Mouse (Mus musculus): ENCODE measurements around the gene Crip2.

Gene Crip2

DNA sequence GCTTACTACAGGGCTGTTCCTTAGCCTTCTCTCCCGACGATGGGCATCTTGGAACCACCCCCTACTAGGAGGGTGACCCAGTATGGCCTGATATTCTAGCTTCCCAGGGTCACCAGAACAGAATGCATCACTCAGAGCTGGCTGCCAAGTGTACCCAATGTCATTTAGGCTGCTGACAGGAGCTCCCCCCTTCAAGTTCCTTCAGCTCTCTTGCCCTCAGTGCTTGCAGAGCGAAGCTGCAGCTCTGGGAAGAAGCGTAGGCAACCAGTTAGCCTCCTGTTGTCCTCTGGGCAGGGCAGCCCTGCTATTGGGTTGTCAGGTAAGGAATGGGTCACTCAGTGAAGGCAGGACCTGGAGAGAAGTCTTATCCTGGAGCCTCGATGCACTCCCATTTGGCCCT is 44.9 kb downstream of the Crip2 start:
- no peak for ATAC-seq (ENCODE audit: low TSS enrichment)

DNA sequence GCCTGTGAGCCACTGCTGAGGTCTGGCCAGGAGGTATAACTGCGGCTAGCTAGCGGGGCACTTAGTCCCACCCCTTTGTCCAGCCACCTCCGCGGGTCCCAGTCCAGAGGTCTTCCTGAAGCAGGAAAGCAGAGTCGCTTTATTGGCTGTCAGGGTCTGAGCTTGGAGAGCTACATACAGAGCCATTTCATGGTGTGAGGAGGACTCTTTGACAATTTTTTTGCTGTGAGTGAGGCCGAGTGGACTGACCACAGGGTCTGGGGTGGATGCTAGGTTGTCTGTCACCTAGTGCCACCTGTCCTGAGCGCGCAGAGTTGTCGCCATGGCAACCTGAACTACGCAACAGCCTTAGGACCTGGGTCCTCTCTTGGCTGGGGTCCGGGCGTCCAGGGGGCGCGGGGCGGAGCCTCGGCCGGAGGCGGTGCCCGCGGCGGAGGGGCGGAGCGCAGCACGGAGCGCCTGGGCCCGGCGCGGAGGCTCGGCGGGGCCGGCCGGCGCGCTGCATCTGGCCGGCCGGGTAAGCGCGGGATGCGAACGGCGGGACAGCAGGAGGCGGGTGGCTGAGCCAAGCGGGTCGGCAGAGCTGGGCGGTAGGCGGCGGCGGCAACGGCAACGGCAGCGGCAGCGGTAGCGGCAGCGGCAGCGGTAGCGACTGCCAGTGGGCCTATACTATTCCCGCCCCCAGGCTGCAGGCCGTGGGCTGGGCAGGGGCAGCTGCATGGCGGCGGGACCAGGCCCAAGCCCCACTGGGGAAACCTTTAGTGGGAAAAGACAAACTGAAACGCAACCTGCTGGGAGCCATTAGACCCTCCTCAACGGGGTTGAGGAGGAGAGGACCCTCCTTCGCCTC is 45.6 kb downstream of the Crip2 start, which contains the start of gene Tmem121:
Tmem121 (plus strand) TSS at position 489 of the 850 bp plus-strand sequence.
- peak; percentile 62 for ATAC-seq (ENCODE audit: low TSS enrichment)

DNA sequence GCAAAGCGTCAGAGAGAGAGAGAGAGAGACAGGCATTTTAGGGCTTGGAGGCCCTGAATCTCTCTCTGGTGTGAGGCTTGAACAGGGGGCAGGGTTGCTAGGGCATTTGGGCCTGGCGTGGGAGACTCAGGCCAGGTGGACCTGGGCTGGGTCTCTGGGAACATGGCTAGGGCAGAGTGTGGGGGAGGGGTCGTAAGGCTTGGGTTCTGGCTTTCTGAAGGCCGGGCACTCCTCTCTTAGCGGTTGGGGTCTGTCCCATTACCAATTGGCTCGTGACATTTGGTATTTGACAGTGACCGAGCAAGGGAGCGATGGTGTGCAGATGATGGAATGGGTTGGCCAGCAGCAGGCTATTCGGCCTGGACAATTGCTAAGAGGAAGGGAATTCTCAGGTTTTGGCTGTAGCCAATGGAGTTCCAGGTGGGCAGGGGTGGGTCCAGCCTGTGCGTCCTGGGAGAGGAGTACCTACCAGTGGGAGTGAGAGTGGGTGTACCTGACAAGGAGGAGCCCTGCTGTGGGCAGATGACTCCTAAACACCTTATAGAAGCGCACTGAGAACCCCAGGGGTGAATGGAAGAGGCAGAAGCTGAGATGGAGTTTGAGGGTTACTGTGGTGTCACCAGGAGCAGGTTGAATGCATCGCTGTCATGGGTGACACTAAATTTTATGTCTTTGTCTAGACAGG is 46.4 kb downstream of the Crip2 start:
- no peak for ATAC-seq (ENCODE audit: low TSS enrichment)

DNA sequence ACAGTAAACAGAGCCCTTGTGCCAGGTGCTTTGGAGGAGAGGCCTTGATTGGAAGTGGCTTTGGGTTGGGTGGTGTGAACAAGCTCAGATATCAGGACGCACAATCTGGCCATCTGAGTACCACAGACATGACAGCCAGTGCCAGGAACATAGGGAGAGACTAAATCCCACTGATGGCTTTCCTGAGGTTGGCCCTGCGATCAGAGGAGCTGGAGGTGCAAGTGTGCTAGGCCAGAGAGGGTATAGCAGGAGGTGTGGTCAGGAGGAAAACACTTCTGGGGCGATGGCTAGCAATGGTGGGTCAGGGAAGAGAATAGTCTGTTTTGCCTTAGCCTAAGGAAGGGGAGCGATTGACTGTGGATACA is 47.0 kb downstream of the Crip2 start:
- ATAC-seq (ENCODE audit: low TSS enrichment): no peak

DNA sequence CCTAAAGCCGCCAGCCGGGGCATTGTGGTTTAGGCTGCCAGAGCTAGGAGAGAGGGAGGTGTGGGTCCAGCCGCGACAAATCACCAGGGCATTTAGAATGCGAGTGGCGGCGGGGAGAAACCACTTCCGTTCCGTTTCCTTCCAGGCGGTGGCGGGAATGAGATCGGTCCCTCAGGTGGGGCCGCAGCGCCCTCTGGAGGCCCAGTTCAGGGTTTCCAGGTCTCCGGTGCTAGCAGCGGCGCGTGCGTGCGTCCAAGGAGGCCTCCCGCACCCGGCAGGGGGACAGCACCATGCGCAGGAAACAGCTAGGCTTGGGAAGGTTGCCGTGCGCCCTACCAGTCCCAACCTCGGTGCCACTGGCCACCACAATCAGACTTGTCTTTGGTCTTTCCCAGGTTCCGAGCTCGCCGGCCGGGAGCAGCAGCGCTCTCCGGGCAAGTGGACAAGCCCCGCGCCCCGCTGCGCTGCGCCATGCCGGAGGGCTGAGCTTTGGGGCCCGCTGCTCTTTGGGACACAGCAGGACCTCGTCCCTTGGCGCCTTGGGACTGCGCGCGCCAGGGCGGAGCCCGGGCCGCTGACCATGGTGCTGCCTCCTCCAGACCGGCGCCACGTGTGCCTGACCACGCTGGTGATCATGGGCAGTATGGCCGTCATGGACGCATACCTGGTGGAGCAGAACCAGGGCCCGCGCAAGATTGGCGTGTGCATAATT is 47.7 kb downstream of the Crip2 start:
- peak; percentile 78 for ATAC-seq (ENCODE audit: low TSS enrichment)

DNA sequence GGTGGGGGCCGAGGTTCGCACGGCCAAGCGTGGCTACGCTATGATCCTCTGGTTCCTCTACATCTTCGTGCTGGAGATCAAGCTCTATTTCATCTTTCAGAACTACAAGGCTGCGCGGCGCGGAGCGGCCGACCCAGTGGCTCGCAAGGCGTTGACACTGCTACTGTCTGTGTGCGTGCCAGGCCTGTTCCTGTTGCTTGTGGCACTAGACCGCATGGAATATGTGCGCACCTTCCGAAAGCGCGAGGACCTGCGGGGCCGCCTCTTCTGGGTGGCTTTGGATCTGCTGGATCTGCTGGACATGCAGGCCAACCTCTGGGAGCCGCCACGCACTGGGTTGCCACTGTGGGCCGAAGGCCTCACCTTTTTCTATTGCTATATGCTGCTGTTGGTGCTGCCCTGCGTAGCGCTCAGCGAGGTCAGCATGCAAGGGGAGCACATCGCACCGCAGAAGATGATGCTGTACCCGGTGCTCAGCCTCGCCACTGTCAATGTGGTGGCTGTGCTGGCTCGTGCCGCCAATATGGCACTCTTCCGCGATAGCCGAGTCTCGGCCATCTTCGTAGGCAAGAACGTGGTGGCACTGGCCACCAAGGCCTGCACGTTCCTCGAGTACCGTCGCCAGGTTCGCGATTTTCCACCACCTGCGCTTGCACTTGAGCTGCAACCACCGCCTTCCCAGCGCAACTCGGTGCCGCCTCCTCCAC is 48.5 kb downstream of the Crip2 start:
- no peak for ATAC-seq (ENCODE audit: low TSS enrichment)

DNA sequence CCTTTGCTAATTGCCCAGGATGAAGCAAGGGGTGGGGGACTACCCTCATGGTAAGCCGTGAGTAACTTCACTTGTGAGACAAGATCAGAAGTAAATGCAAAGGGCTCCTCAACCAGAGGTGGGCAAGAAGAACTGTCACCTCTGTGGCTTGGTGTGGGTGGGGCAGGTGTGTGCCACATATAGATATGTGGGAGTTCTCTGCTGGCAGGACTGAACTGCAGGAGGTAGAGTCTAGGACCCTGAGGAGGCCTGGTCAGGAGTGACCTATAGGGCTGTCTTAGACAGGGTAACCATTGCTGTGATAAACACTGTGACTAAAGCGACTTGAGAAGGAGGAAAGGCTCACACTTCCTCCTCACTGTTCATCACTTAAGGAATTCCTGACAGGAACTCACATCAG is 53.4 kb downstream of the Crip2 start:
- ATAC-seq (ENCODE audit: low TSS enrichment): peak; percentile 27; the same call in 1 of the 2 replicates

Data from frontal cortex, adult (tissue).